Mouse (Mus musculus) CD4-positive helper T cell, adult 2 months (primary cell): ENCODE results near the gene Serinc2.

Source experiments
- DNase-seq: peaks from one replicate; pipeline ENCODE4 v3.0.0-alpha.2; 2012; ENCODE audit warnings: low read depth, missing footprints, low spot score

Serinc2 gene

DNA sequence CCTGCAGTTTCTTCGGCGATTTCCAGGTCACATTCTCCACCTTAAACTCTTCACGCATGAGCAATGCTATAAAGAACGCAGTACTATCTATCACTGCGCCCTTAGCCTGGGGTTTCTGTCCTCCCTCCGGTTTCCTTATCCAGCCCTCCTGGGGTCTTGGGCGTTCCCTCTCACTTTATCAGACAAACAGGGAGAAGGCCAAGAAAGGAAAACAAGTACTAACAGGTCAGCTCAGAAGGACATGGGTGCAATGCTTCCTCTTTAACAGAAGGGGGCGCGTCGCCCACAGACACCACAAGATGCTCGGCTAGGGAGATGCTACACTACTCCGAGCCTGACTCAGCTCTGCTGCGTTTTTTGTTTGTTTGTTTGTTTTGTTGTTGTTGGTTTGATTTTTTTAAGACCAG, 18.1 kb upstream of the Serinc2 start:
- DNase-seq: peak; percentile 41

DNA sequence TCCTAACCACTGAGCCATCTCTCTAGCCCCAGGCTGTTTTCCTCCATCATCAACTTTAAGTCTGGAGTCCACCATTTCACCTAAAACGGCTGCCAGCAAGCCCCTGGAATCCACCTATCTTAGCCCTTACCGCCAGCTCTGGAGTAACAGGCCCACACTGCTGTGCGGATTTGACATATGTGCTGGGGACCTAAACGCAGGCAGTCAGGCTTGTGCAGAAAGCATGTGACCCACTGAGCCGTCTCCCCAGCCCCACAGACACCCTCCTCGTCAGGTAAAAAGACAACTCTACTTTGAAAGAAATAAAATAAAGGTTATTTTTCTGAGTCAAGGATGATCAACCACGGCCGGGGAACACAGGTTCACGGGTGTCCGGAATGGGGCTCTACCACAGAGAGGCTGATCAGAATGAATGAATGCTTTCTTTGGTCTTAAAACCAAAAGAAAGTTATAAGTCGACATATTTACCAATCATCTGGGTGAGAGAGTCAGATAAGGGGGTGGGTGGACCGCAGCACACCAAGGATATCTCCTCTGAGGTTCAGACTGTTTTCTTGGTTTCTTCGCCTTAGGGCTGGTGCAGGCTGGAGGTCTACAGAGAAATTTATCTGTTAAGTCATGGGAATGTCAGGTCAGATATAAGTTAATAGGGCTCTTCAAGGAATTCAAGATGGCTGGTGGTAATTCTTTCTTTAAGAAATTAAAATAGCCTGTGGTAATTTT, 17.4 kb upstream of the Serinc2 start:
- DNase-seq: no peak

DNA sequence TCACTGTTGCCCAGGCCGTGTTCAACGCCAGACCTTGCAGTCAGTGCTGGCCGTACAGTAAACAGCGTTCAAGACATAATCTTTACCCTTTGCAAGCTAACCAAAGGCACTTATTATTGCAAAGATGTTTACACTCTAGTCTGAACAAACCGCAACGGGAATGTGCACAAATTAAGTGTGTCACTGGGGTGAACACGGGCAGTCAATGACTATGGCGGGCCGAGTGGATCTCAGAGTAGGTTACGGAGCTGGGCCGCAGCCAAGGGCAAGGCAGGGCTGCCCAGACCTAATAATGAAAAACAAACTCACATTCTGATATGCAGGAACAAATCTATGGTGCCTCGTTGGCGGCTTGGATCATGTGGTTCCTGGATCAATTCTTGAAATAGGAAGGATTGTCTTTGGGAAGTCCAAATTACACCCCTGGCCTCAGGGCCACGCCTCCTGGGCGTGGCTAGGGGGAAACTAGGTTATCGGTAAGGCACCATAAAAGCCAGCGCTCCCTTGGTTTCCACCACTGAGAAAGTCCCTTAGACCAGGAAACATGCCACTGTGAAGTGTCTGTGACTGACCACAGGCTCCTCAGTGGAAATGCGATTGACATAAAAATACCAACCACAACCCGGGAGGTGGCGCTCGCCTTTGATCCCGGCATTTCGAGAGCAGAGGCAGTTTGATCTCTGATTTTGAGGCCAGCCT, 16.2 kb upstream of the Serinc2 start:
- DNase-seq: no peak

DNA sequence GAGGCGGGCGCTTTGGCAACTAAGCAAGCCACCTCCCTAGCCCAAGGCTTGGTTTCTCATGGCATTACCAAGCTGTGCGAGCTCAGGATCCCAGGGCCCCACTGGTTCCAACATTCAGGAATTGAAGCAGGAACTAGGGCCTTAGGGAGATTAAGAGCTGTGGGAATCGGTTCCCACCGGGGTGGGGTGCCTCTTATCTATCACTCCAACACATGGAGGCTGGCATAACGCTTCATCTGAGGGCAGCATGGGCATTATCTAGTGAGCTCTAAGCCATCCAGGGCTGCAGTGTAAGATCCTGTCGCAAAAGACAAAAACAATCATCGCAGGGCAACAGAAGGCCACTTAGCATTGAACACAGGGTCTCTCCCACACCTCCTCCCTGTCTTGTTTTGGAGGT, 15.5 kb upstream of the Serinc2 start:
- DNase-seq: no peak

DNA sequence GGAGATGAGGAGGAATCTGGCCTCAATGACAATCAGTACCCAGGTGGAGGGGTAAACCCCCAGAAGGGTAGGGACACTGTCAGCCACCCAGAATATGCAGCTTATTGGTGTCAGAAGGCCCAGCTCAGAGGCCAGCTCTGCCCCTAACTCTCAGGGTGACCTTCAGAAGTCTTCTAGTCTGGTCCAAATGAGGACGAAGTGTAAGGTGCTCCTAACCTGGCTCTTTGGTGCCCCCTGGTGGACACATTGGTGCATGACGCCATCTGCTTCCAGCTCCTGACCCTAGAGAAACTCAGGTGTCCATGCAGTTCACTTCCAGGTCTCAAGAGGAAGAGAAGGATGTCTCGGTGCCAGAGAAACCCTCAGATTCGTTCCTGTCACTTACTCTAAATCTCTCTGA, 13.3 kb upstream of the Serinc2 start:
- DNase-seq: peak; percentile 63

DNA sequence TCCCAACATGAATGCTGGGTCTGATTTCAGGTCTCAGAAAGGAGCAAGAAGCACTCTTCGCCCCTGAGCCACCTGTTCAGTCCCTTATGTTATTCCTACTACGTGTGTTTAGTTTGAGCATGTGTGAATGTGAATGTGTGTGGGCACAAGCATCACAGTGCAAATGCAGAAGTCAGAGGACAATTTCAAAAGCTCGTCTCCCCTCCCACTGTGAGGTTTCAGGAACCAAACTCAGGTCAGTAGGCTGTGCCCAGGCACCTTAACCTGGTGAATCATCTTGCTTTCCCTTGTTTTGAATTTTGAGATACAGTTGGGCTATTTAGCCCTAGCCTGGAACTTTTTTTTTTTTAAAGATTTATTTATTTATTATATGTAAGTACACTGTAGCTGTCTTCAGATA, 10.8 kb upstream of the Serinc2 start:
- DNase-seq: no peak

DNA sequence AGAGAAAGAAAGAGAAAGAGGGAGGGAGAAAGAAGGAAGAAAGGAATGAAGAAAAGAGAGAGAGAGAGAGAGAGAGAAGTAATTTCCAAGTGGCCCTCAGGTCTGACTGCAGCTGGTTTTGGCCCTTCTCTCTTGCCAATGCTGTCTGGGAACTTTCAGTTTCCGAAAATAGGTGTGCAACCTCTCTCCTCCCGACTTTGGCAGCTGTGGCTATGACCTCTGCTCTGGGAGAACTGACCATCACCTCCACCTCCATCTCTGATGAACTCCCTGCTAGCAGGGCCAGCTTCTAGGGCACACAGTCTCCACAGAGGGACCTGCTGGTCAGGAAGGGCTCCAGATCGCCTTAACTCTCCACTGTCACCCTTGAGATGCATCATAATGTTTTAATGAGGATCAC, 7.5 kb upstream of the Serinc2 start:
- DNase-seq: no peak

DNA sequence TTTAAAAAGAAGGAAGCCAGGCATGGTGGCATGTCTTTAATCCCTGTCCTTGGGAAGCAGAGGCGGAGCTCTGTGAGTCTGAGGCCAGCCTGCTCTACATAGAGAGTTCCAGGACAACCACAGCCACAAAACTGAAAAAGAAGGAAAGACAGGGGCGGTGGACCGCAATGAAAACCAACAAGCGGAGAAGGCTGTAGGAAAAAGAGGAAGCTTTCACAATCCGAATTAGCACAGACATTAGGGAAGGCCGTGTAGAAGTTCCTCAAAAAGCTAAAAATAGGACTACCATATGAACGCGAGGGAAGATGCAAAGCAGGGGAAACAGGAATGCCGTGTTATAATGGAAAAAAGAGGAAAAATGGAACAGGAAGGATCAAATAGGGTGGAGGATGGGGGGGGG, 4.8 kb upstream of the Serinc2 start:
- DNase-seq: no peak

DNA sequence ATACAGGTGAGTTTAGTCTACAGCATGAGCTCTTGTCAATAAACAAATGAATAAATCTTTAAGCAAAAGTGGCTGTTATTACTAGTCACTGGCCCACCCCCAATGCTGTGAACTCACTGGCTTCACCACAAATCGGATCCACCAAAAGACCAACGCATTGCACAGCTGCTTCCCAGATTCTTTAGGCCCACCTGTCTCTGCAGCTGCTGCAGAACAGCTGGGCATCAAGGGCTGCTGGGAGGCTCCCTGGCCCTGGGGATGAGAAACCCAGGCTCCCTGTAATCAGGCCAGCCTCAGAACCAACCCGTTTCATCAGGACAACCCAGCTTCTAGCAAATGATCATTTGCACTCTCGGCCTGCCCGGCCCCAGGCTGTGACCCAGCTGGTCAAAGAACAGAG, 3.9 kb upstream of the Serinc2 start:
- no peak for DNase-seq

DNA sequence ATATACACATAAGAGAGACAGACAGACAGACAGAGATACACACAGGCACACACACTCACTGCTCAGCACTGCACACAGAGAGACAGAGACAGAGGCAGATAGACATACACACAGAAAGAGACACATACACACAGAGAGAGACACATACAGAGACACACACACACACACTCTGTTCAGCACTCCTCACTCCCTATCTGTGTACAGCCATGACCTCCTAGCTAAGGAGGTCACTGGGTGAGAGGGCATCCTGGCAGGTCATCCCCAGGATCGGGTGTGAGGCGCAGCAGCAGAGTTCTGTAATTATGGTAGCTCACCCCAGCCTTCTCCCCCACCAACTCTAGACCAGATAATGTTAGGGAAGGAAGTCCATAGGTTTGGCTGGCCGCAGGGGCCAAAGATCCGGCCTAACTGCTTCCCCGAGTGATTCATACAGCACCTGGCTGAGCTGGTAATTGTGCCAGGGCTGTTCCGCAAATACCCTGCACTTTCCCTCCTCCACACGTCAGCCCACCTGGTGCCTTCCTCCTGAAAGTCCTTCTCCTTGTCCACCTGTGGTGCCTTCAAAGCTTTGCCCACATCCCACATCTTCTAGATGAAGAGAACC, 2.3 kb downstream of the Serinc2 start:
- DNase-seq: no peak

DNA sequence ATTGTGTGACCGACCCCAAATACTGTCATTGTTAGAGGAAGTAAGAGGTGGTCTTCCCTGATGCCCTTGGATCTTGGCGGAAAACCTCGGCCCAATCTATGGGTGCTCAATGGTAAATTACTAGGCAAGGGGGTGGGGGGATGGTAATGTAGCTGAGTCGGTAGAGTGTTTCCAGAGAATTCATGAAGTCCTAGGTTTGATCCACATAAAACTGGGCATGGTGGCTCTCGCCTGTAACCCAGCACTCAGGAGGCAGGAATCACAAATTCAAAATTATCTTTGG, 3.2 kb downstream of the Serinc2 start:
- no peak for DNase-seq

DNA sequence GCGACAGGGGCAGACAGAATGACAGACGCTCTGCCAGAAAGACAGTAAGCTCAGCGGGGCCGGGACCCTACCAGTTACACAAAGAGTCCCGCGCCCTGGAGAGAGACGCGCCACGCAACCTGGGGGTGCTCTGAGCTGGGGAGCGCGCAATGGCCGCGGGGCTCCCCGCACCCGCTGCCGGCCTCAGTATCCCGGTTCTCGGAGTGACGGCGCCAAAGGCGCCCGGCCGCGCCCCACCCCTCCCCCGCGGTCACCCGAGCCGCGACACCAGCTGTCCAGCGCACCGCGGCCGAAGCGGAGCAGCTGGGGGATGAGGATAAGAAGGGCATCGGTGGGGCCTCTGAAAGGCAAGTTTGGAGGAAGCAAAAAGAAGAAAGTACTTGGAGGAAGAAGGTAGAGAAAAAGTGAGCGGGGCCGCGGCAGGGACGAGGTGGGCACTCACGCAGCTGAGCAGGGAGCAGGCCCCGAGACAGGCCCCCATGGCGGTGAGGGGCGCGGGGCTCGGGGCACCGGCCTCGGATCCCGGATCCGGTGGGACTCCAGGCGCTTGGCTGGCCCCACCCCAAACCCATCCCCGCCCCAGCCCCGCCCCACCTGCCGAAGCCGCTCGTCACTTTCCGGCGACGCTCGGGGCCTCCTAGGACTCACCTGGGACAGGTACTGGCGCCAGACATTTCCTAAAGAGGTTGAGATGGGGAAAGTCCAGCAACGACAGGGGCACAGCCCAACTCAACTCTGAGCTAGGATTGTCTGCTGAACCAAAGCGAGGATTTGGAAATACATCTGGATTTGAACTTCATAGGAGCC, 3.8 kb downstream of the Serinc2 start:
- DNase-seq: no peak

DNA sequence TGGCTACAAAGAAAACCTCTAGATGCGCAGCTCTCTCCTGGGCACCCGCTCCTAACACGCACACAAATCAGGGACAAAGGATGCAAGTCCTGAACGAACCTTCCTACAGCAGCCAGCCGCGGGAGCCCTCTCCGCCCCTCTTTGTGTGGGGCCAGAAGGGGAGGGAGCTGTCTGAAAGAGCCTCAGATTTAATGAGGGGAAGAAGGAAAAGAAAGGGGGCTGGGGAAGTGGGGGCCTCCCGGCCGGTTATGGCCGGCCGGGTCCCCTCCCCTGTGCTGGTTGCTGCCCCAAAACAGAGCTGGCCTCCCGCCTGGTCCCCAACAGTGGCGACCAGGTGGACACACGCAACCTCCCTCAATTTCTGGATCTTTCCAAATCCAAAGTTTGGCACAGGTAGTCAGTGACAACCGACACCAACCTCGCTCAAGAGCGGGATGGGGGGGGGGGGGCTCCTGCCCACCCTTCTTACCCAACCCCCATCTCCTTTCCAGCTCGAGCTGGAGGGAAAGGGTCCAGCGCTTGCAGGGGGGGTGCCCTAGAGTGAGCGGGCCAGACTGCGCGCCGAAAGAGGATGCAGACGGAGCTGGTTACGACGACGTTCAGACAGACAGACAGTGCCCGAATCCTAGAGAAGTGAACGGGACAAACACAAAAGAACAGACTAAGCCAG, 4.5 kb downstream of the Serinc2 start:
- no peak for DNase-seq

DNA sequence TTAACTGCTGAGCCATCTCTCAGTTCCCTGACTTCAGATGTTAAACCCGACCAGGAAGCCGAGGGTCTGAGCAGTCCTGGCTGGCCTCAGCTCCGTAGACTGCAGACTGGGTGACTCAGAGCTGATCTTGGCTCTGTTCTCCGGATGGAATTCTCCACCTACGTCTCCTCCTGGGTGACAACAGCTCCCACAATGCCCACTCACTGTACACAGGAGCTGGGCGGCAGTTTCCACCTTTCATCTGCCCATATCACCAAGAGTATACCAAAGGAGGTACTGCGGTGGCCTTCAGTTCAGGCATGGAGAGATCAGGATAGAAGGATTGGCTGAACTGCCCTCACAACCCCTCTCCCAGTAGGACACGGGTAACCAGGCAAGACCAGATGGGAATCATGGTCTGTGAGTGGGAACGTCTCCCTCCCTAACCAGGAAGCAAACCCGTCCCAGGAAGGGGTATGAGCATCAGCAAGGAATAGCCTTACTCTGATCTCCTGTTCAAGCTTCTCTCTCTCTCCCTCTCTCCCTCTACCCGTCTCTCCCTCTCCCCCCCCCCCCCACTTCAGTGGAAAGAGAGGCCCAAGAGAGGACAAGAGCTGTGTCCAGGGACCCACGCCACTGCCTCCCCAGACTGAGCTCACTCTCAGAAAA, 5.2 kb downstream of the Serinc2 start:
- DNase-seq: no peak

DNA sequence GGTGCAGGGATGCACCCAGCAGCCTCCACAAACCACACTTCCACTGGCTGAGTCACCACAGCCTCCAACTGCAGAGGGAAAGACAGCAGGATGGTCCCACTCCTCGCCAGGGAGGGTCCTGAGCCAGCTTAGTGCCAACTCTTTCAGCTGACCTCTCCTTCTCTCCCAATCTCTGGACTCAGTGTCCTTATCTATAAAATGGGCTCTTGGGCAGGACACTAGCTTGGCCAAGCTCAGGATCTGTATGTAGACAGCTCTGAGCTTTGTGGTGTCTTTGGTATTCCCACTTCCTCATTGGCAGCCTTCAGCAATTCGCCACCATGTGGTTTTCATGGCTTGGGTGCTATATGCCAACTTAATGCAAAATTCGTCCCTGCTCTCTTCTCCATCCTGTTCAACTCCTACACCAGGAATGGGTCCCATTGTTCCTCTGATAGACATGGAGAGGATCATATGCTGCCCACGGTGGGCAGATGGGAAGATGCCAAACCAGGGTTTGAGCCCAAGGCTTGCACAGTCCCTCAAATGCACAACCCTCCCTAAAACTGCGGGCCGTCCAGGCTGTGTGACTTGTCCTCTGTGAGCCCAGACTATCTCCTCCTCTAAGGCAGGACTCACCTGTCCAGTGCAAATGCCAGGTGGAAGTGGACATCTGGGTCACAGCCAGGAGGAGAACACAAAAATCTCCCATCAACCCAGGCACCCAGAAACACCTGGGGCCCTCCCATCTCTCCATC, 8.2 kb downstream of the Serinc2 start:
- no peak for DNase-seq

DNA sequence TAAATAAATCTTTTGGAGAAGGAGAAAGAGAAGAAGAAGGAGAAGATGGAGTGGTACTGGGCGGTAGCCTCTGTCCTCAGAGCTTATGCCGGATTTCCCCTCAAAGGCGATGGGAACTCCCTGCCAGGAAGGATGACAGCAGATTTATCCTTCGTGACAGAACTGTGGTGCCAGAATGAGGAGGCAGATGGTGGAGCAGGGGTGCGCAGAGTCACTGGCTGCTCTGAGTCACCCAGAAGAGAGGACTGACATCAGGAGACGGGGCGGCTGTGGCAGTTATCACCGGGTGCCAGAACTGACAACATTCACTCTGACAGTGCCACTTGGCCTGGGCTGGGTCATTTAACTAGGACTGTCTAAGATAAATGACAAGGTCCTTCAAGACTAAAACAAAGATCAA, 8.9 kb downstream of the Serinc2 start:
- DNase-seq: no peak

DNA sequence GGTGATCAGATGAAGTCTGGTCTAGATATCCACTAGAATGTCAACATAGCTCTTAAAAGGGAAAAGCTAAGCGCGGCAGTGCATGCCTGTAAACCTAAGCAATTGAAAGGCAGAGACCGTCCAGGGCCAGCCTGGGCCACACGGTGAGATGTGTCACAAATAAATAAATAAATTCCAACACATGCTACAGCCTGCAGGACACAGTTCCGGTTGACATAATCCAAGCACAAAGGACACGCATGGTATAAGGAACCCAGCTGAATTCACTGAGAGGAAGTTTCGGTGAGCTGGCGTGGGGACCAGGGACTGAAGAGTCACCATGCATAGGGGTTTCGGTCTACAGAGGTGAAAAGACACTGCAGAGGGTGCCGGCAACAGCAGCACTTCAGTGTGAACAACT, 10.3 kb downstream of the Serinc2 start:
- DNase-seq: no peak

DNA sequence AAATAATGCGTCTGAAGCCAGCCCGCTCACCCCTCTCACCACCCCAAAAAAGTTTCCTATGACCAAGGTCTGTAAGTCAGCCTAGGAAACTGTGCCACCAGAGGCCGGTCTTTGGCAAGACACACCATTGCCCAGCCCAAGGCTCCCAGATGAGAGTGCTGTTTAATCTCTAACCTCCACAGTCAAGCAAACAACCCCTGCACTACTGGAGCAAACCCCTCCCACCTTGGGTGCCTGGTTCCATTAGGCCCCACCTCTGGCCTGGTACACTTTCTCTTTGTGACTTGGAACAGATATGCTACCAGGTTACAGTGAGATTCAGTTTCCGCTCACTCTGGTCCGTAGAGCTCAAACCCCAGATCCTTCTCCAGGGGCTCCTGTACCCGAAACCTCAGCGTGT, 11.9 kb downstream of the Serinc2 start:
- DNase-seq: no peak

DNA sequence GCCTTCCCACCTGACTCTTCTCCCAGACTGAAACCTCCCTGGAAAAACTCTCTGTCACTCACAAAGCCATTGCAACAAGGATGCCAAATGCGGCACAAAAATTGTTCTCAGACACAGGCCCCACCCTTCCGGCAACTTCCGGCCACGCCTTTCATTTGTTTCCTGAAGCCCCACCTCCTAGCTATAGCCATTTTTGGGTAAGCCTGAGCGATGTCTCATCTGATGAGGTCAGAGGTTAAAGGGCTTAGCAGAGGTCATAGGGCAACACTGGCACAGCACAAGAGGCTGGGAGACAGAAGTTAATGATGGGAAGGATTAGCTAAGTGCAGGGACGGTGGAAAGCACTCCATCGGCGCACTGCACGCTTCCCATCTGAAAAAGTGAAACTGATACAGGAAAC, 12.4 kb downstream of the Serinc2 start:
- DNase-seq: no peak

DNA sequence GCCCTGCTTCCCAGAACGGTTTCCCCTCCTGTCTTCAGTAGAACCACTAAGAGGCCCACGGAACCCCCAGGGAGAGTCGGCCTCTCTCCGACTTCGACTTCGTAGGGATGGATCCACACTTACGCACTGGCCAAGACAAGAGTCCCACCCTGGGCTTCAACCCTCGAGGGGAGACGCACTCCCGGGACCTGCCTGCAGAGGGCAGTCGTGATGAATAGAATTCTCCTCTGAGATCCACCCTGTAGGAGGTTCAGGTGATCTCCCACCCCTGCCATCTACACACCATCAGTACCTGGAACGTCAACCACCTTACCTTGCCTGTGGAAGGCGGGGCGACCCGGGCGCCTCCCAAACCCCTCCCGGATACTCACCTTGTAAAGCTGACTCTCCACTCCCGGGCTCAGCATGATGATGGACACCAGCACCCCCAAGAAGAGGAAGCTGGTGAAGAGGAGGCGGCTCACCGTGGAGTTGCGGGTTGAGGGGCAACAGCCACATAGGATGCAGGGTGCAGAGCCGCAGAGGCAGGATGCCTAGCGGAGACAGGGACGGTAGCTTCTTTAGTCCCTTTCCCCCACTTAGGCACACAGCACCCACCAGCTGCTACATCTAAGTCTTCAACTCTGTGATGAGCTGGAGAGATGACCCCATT, 14.2 kb downstream of the Serinc2 start:
- DNase-seq: peak; percentile 36
